20 mouse cellular contexts compared by ENCODE assay signal in genomic region chr7:142399250-142399649, GRCm38 (mm10). TPM values are rescaled to one million over a fixed set of nuclear protein-coding genes. Genes with fewer than 3 reads are reported as not detected.
A peak's percentile ranks its signal among the peaks of the same experiment; 100 is the strongest.
DNase-seq lines count a peak whose midpoint lies in the region; ATAC-seq and TF ChIP-seq lines count a peak whose summit lies in the region.
"Had no signal": no experiment of that assay in that cellular context is flagged by ENCODE, and none has a peak within 500 bp of the region (broad histone marks: within the 10 kb centered on the region; RNA-seq: fewer than 3 reads in every experiment).

No protein-coding gene starts in this region.

- TF ChIP-seq CTCF in liver, adult 2 months (IDR thresholded peaks at IDR 0.05; ENCODE audit: low read depth, low read length), result no peak
- no peak for TF ChIP-seq CTCF in bone marrow, adult 2 months (IDR thresholded peaks at IDR 0.05; ENCODE audit: control insufficient read depth, insufficient read depth, low read length)
- TF ChIP-seq CTCF in intestine, postnatal 0 days (IDR thresholded peaks at IDR 0.05; ENCODE audit: low read depth), result no peak

- H3K9ac ChIP-seq in liver, adult 2 months (ENCODE audit: low read depth, low read length), result no peak overlapping the region
- H3K9ac ChIP-seq in liver, embryonic 13.5 days, result no peak overlapping the region
- no peak overlapping the region for H3K9ac ChIP-seq in intestine, postnatal 0 days (ENCODE audit: low read depth, low read length)
- H3K9ac ChIP-seq: lung, embryonic 14.5 days; neural tube, embryonic 15.5 days; stomach, embryonic 15.5 days had no signal

- no peaks in the 10 kb centered on the region for H3K79me2 ChIP-seq in liver, adult 2 months (ENCODE audit: control insufficient read depth, insufficient read depth, low read length)

- H3K27me3 ChIP-seq in liver, adult 2 months (ENCODE audit: control insufficient read depth, insufficient read depth, low read length), result no peaks in the 10 kb centered on the region
- no peaks in the 10 kb centered on the region for H3K27me3 ChIP-seq in liver, embryonic 13.5 days
- no peaks in the 10 kb centered on the region for H3K27me3 ChIP-seq in intestine, postnatal 0 days (replicated peaks; ENCODE audit: control insufficient read depth, insufficient read depth, low read length)
- H3K27me3 ChIP-seq: neural tube, embryonic 15.5 days; stomach, embryonic 15.5 days had no signal

- H3K36me3 ChIP-seq in liver, adult 2 months (ENCODE audit: control insufficient read depth, insufficient read depth, low read length), result no peaks in the 10 kb centered on the region
- no peaks in the 10 kb centered on the region for H3K36me3 ChIP-seq in liver, embryonic 13.5 days
- H3K36me3 ChIP-seq in intestine, postnatal 0 days (ENCODE audit: control insufficient read depth, insufficient read depth), result no peaks in the 10 kb centered on the region
- H3K36me3 ChIP-seq: neural tube, embryonic 15.5 days; stomach, embryonic 15.5 days had no signal

- H3K4me2 ChIP-seq in liver, embryonic 13.5 days, result no peak overlapping the region
- H3K4me2 ChIP-seq in intestine, postnatal 0 days (replicated peaks; ENCODE audit: low read depth), result no peak overlapping the region
- H3K4me2 ChIP-seq: lung, embryonic 14.5 days; neural tube, embryonic 15.5 days; stomach, embryonic 15.5 days had no signal

- 67% methylated on average over 1 of the region's 1 CpGs for WGBS in liver, adult 2 months
- WGBS in bone marrow, adult 2 months, result 13% methylated on average over 1 of the region's 1 CpGs
- 10% methylated on average over 1 of the region's 1 CpGs for WGBS in liver, embryonic 13.5 days (ENCODE audit: insufficient replicate concordance)
- WGBS in intestine, postnatal 0 days, result 73% methylated on average over 1 of the region's 1 CpGs

- H3K27ac ChIP-seq in liver, adult 2 months (replicated peaks; ENCODE audit: insufficient read depth, low read depth, low read length), result peak overlapping the region; percentile 76
- peak overlapping the region; percentile 93 for H3K27ac ChIP-seq in bone marrow, adult 2 months (ENCODE audit: control insufficient read depth, insufficient read depth, low read depth, low read length, poor library complexity)
- H3K27ac ChIP-seq in liver, embryonic 13.5 days, result peak overlapping the region; percentile 90
- no peak overlapping the region for H3K27ac ChIP-seq in intestine, postnatal 0 days (ENCODE audit: low read depth, low read length)
- H3K27ac ChIP-seq: neural tube, embryonic 15.5 days; stomach, embryonic 15.5 days had no signal

- TF ChIP-seq POLR2A in liver, adult 2 months (IDR thresholded peaks at IDR 0.05; ENCODE audit: extremely low read depth, insufficient read depth, low read length), result no peak
- TF ChIP-seq POLR2A in bone marrow, adult 2 months (IDR thresholded peaks at IDR 0.05; ENCODE audit: borderline replicate concordance, control insufficient read depth, low read depth, low read length), result no peak

- no peak for ATAC-seq in liver, embryonic 13.5 days (ENCODE audit: low read depth)
- ATAC-seq in intestine, postnatal 0 days, result no peak

- DNase-seq in liver, adult 2 months (ENCODE audit: extremely low read depth, low read depth, low spot score), result no peak
- DNase-seq in liver, result no peak
- no peak for DNase-seq in liver, embryonic 13.5 days
- peak; percentile 68 for DNase-seq in skeletal muscle tissue, adult 2 months (ENCODE audit: low read depth, low spot score)
- DNase-seq in adrenal gland, postnatal 10 days, result no peak
- DNase-seq: adrenal gland, postnatal 36 days; cerebellum, adult 8-10 months; heart, postnatal 36 days; kidney, postnatal 36 days; lung, embryonic 14.5 days; right cerebral cortex, postnatal 14 days; thymus, postnatal 36 days had no signal

- no peak overlapping the region for H3K4me3 ChIP-seq in liver, adult 2 months (ENCODE audit: insufficient read depth, low read depth, low read length)
- H3K4me3 ChIP-seq in bone marrow, adult 2 months (replicated peaks; ENCODE audit: control insufficient read depth, low read depth, low read length), result no peak overlapping the region
- no peak overlapping the region for H3K4me3 ChIP-seq in liver, embryonic 13.5 days (replicated peaks)
- H3K4me3 ChIP-seq in intestine, postnatal 0 days (ENCODE audit: low read depth, low read length), result no peak overlapping the region
- H3K4me3 ChIP-seq: erythroblast, embryonic 14.5 days; neural tube, embryonic 15.5 days; stomach, embryonic 15.5 days had no signal

- H3K4me1 ChIP-seq in liver, adult 2 months (ENCODE audit: control insufficient read depth, insufficient read depth, low read length), result no peaks in the 10 kb centered on the region
- peaks cover 26% of the 10 kb centered on the region for H3K4me1 ChIP-seq in bone marrow, adult 2 months (ENCODE audit: control insufficient read depth, insufficient read depth, low read length)
- H3K4me1 ChIP-seq in liver, embryonic 13.5 days (replicated peaks), result peaks cover 71% of the 10 kb centered on the region
- no peaks in the 10 kb centered on the region for H3K4me1 ChIP-seq in intestine, postnatal 0 days (replicated peaks; ENCODE audit: control insufficient read depth, insufficient read depth, low read length)
- H3K4me1 ChIP-seq: neural tube, embryonic 15.5 days; stomach, embryonic 15.5 days had no signal

- no peaks in the 10 kb centered on the region for H3K9me3 ChIP-seq in liver, embryonic 13.5 days (replicated peaks)
- no peaks in the 10 kb centered on the region for H3K9me3 ChIP-seq in intestine, postnatal 0 days (ENCODE audit: control insufficient read depth)
- H3K9me3 ChIP-seq: neural tube, embryonic 15.5 days; stomach, embryonic 15.5 days had no signal

RNA-seq across cellular contexts. Expression of gene Ctsd, which starts 11.4 kb away (rescaled TPM):
- total RNA-seq in liver, adult 2 months (2014; rRNA removed), result 215 and 244 TPM in 2 replicates
- polyA plus RNA-seq in liver, adult 2 months (2012; rRNA removed), result 355 and 444 TPM in 2 replicates
- polyA plus RNA-seq in bone marrow, adult 2 months (2011; ENCODE audit: insufficient read depth, insufficient read length, low replicate concordance, missing spikeins), result 137 and 308 TPM in 2 replicates
- 297 and 306 TPM in 2 replicates for polyA plus RNA-seq in liver, embryonic 13.5 days (2015; fragmentation: Nextera tagmentation; extraction: Ambion mirVana)
- 479 and 496 TPM in 2 replicates for polyA plus RNA-seq in intestine, postnatal 0 days (2015; fragmentation: Nextera tagmentation; extraction: Ambion mirVana)
- 100 to 1,000 TPM; 603 to 610 TPM for total RNA-seq in adrenal gland, postnatal 10 days (2021)

RNA-seq across cellular contexts. Expression of gene Gm49369, which starts 16.8 kb away (rescaled TPM):
- total RNA-seq in liver, adult 2 months (2014; rRNA removed), result 126 and 130 TPM in 2 replicates
- polyA plus RNA-seq in liver, adult 2 months (2012; rRNA removed), result 0.38 TPM in 1 of 2 replicates, not detected in the other
- polyA plus RNA-seq in bone marrow, adult 2 months (2011; ENCODE audit: insufficient read depth, insufficient read length, low replicate concordance, missing spikeins), result not detected in 2 replicates
- 0.61 TPM in 1 of 2 replicates, not detected in the other for polyA plus RNA-seq in liver, embryonic 13.5 days (2015; fragmentation: Nextera tagmentation; extraction: Ambion mirVana)
- polyA plus RNA-seq in intestine, postnatal 0 days (2015; fragmentation: Nextera tagmentation; extraction: Ambion mirVana), result not detected in 2 replicates
- total RNA-seq in adrenal gland, postnatal 10 days (2021), result 1 to 10 TPM in 1 of 2 experiments, under 1 TPM in 1; 0.73 to 3.7 TPM
- total RNA-seq: midbrain, postnatal 0 days had no signal
- polyA plus RNA-seq: intestine, embryonic 14.5 days; lung, embryonic 14.5 days; midbrain, postnatal 0 days; neural tube, embryonic 15.5 days had no signal

RNA-seq across cellular contexts. Expression of gene Ifitm10, which starts 25.7 kb away (rescaled TPM):
- 0.54 and 0.65 TPM in 2 replicates for total RNA-seq in liver, adult 2 months (2014; rRNA removed)
- polyA plus RNA-seq in liver, adult 2 months (2012; rRNA removed), result 0.71 and 1.00 TPM in 2 replicates
- 1.6 and 6.2 TPM in 2 replicates for polyA plus RNA-seq in bone marrow, adult 2 months (2011; ENCODE audit: insufficient read depth, insufficient read length, low replicate concordance, missing spikeins)
- 1.5 and 1.8 TPM in 2 replicates for polyA plus RNA-seq in liver, embryonic 13.5 days (2015; fragmentation: Nextera tagmentation; extraction: Ambion mirVana)
- polyA plus RNA-seq in intestine, postnatal 0 days (2015; fragmentation: Nextera tagmentation; extraction: Ambion mirVana), result 1.5 and 1.6 TPM in 2 replicates
- total RNA-seq in adrenal gland, postnatal 10 days (2021), result 1 to 10 TPM; 3.5 to 3.6 TPM

RNA-seq across cellular contexts. Expression of gene Syt8, which starts 35.4 kb away (rescaled TPM):
- not detected in 2 replicates for total RNA-seq in liver, adult 2 months (2014; rRNA removed)
- polyA plus RNA-seq in liver, adult 2 months (2012; rRNA removed), result not detected in 2 replicates
- polyA plus RNA-seq in bone marrow, adult 2 months (2011; ENCODE audit: insufficient read depth, insufficient read length, low replicate concordance, missing spikeins), result 2.5 TPM in 1 of 2 replicates, not detected in the other
- not detected in 2 replicates for polyA plus RNA-seq in liver, embryonic 13.5 days (2015; fragmentation: Nextera tagmentation; extraction: Ambion mirVana)
- 0.60 and 1.3 TPM in 2 replicates for polyA plus RNA-seq in intestine, postnatal 0 days (2015; fragmentation: Nextera tagmentation; extraction: Ambion mirVana)
- total RNA-seq in adrenal gland, postnatal 10 days (2021), result not detected
- total RNA-seq: adrenal gland, postnatal 36 days; heart, postnatal 36 days; left cerebral cortex, postnatal 10 days; midbrain, postnatal 0 days had no signal
- polyA plus RNA-seq: erythroblast, embryonic 14.5 days; lung, embryonic 14.5 days; midbrain, postnatal 0 days had no signal

RNA-seq across cellular contexts. Expression of gene Tnni2, which starts 42.4 kb away (rescaled TPM):
- 10.1 TPM in 1 of 2 replicates, not detected in the other for total RNA-seq in liver, adult 2 months (2014; rRNA removed)
- not detected in 2 replicates for polyA plus RNA-seq in liver, adult 2 months (2012; rRNA removed)
- 19.2 and 51.8 TPM in 2 replicates for polyA plus RNA-seq in bone marrow, adult 2 months (2011; ENCODE audit: insufficient read depth, insufficient read length, low replicate concordance, missing spikeins)
- 3.4 and 4.3 TPM in 2 replicates for polyA plus RNA-seq in liver, embryonic 13.5 days (2015; fragmentation: Nextera tagmentation; extraction: Ambion mirVana)
- 1.9 and 2.4 TPM in 2 replicates for polyA plus RNA-seq in intestine, postnatal 0 days (2015; fragmentation: Nextera tagmentation; extraction: Ambion mirVana)
- 100 to 1,000 TPM; 196 to 793 TPM for total RNA-seq in adrenal gland, postnatal 10 days (2021)
- total RNA-seq: midbrain, postnatal 0 days had no signal
- polyA plus RNA-seq: erythroblast, embryonic 14.5 days had no signal
